Mouse (Mus musculus): Measurements from ENCODE around the gene Lpp. TPM values are rescaled to one million over a fixed set of nuclear protein-coding genes. Genes with fewer than 3 reads are reported as not detected.

Gene Lpp
- polyA plus RNA-seq, 1 experiment from 2014 or later, result 4.8 TPM

DNA sequence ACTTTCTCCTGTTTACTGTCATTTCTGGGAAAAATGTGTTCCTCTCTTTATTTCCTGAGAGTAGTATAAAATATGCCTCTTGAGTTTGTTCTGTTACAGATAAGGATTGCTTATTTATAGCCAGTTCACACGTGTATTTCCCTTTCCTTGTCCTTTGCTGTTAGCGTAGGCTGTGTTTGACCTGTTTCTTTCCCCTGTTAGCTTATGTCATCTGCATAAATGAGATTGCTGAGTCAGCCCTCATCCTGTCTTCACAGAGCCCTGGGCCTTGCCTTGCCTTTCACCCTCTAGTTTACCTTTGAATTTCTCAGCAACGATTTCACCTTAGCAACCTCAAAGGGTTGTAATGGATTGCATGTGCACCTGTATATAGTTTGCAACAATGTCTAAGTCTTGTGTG lies 32.5 kb downstream of the Lpp start:
- Histone ChIP-seq H3K36me3 (ENCODE audit: control insufficient read depth, insufficient read depth, low read length) (no peaks in the 10 kb centered on the region), H3K27ac (ENCODE audit: low read depth, low read length) (no peak overlapping the region), H3K4me3 (ENCODE audit: low read depth, low read length) (no peak overlapping the region), H3K27me3 (replicated peaks; ENCODE audit: control insufficient read depth, insufficient read depth, low read length) (no peaks in the 10 kb centered on the region), H3K9me3 (replicated peaks; ENCODE audit: control insufficient read depth, low read length) (no peaks in the 10 kb centered on the region), H3K4me2 (ENCODE audit: low read length) (no peak overlapping the region), H3K4me1 (ENCODE audit: control insufficient read depth, insufficient read depth, low read length) (peaks cover 9% of the 10 kb centered on the region; the same call in 1 of the 2 replicates), H3K9ac (ENCODE audit: low read length) (no peak overlapping the region)
- WGBS, result 86% methylated on average over 3 of the region's 3 CpGs
- DNase-seq (ENCODE audit: low spot score) (no peak), ATAC-seq (no peak)

DNA sequence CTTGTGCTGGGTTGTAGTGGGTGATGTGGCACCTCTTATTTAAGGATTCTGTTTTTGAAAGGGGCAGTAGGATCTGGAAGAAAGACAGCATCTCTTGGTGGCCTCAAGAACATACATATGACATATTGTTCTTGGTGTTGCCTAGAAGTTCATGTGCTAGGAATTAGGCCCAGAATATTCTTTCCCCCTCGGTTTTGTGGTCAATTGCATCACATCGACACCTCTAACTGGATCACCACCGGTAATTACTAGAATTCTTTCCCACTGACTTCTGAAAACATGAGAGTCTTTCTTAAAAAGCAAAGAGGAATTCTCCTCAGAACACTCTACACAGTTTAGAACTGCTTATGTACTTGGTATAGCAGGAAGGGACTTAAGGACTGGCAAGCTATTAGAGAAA lies 34.3 kb downstream of the Lpp start:
- Histone ChIP-seq H3K36me3 (ENCODE audit: control insufficient read depth, insufficient read depth, low read length) (no peaks in the 10 kb centered on the region), H3K27me3 (replicated peaks; ENCODE audit: control insufficient read depth, insufficient read depth, low read length) (no peaks in the 10 kb centered on the region), H3K27ac (ENCODE audit: low read depth, low read length) (no peak overlapping the region), H3K4me2 (ENCODE audit: low read length) (no peak overlapping the region), H3K4me3 (ENCODE audit: low read depth, low read length) (no peak overlapping the region), H3K9ac (ENCODE audit: low read length) (no peak overlapping the region), H3K9me3 (replicated peaks; ENCODE audit: control insufficient read depth, low read length) (no peaks in the 10 kb centered on the region), H3K4me1 (ENCODE audit: control insufficient read depth, insufficient read depth, low read length) (peaks cover 3% of the 10 kb centered on the region; the same call in 1 of the 2 replicates)
- no peak for DNase-seq (ENCODE audit: low spot score)
- 92% methylated on average over 3 of the region's 3 CpGs for WGBS
- no peak for ATAC-seq

DNA sequence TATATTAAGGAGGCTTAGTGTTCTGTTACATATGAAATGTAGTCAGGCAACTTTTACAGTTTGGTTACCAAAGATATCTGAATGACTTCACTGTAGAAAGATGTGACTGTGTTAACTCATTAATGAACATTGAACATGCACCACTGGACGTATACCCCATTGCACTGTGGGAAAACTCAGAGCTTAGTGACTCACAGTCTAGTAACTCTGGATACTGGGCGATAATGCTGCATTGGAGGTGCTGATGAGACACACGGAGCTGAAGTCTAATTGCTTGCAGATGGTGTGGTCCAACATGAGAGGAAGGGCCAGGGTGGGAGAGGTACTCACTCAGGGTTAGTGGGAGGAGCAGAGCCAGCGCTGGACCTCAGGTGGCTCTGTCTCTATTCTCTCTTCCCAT lies 34.7 kb downstream of the Lpp start:
- Histone ChIP-seq H3K9ac (ENCODE audit: low read length) (no peak overlapping the region), H3K9me3 (replicated peaks; ENCODE audit: control insufficient read depth, low read length) (no peaks in the 10 kb centered on the region), H3K4me1 (ENCODE audit: control insufficient read depth, insufficient read depth, low read length) (peaks cover 3% of the 10 kb centered on the region; the same call in 1 of the 2 replicates), H3K4me2 (ENCODE audit: low read length) (no peak overlapping the region), H3K27me3 (replicated peaks; ENCODE audit: control insufficient read depth, insufficient read depth, low read length) (no peaks in the 10 kb centered on the region), H3K4me3 (ENCODE audit: low read depth, low read length) (no peak overlapping the region), H3K36me3 (ENCODE audit: control insufficient read depth, insufficient read depth, low read length) (no peaks in the 10 kb centered on the region), H3K27ac (ENCODE audit: low read depth, low read length) (no peak overlapping the region)
- DNase-seq (ENCODE audit: low spot score), result no peak
- ATAC-seq, result no peak
- WGBS, result 73% methylated on average over 4 of the region's 4 CpGs

DNA sequence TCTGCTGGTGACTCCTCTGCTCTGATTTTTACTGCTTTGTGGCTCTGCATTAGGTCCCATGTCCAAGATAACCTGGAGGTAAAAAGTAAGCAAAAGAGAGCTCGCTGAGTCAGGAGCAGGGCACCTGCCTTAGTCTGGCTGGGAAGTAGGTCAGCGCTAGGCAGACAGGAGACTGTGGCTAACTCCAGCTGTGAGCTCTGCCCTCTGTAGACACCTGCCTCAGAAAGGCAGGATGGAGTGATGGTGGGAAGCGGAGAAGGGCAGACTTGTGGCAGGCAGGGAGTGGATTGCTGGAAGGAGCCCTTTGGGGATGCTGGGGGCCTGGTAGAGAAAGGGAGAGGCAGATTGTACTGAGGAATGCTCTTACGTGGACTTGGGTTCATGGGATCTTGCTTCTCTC lies 35.4 kb downstream of the Lpp start:
- Histone ChIP-seq H3K27me3 (replicated peaks; ENCODE audit: control insufficient read depth, insufficient read depth, low read length) (no peaks in the 10 kb centered on the region), H3K4me2 (ENCODE audit: low read length) (no peak overlapping the region), H3K9me3 (replicated peaks; ENCODE audit: control insufficient read depth, low read length) (no peaks in the 10 kb centered on the region), H3K9ac (ENCODE audit: low read length) (no peak overlapping the region), H3K27ac (ENCODE audit: low read depth, low read length) (no peak overlapping the region), H3K4me1 (ENCODE audit: control insufficient read depth, insufficient read depth, low read length) (no peaks in the 10 kb centered on the region), H3K36me3 (ENCODE audit: control insufficient read depth, insufficient read depth, low read length) (no peaks in the 10 kb centered on the region), H3K4me3 (ENCODE audit: low read depth, low read length) (no peak overlapping the region)
- no peak for ATAC-seq
- 88% methylated on average over 4 of the region's 4 CpGs for WGBS
- DNase-seq (ENCODE audit: low spot score), result no peak

DNA sequence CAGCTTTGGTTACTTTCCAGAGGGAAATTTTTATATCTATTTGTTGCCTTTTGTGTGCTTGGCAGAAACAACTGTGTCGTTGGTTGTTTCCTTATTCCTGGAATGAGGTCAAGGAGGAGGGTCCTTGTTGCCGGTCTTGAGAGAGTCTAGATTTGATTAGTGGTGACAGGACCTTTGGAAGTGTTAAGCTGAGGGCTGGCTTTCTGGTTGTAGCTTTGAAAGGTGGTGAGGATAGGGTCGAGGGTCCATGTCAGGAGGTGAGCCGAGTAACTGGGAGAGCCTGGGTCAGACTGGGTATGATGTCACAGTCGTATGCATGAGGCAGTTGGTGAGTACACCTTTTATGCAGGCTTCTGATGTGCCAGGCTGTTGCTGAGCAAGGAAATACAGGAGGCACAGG lies 36.4 kb downstream of the Lpp start:
- Histone ChIP-seq H3K4me3 (ENCODE audit: low read depth, low read length) (no peak overlapping the region), H3K9me3 (replicated peaks; ENCODE audit: control insufficient read depth, low read length) (no peaks in the 10 kb centered on the region), H3K27ac (ENCODE audit: low read depth, low read length) (no peak overlapping the region), H3K4me2 (ENCODE audit: low read length) (no peak overlapping the region), H3K36me3 (ENCODE audit: control insufficient read depth, insufficient read depth, low read length) (no peaks in the 10 kb centered on the region), H3K4me1 (ENCODE audit: control insufficient read depth, insufficient read depth, low read length) (peaks cover 7% of the 10 kb centered on the region), H3K27me3 (replicated peaks; ENCODE audit: control insufficient read depth, insufficient read depth, low read length) (no peaks in the 10 kb centered on the region), H3K9ac (ENCODE audit: low read length) (no peak overlapping the region)
- ATAC-seq, result no peak
- DNase-seq (ENCODE audit: low spot score), result no peak
- 72% methylated on average over 5 of the region's 5 CpGs for WGBS

DNA sequence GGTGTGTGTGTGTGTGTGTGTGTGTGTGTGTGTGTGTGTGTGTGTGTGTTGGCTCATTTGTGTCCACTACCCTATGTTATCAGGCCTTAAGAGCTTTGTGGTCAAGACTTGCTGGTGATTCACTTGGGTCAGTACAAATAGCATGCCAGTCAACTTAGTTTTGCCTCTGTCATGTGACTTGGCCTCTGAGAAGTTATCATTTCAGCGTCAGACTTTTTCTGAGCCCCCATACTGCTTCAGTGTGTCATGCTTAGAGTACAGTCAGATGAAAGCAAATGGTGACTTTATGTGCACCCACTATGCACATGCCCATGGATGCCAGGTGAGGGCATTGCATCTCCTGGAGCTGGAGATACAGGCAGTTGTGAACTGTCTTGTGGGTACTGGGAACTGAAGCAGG lies 38.5 kb downstream of the Lpp start:
- H3K27ac ChIP-seq (ENCODE audit: low read depth, low read length), result no peak overlapping the region
- ATAC-seq (no peak), DNase-seq (ENCODE audit: low spot score) (no peak)
- no peaks in the 10 kb centered on the region for H3K27me3 ChIP-seq (replicated peaks; ENCODE audit: control insufficient read depth, insufficient read depth, low read length)
- H3K4me1 ChIP-seq (ENCODE audit: control insufficient read depth, insufficient read depth, low read length), result peaks cover 15% of the 10 kb centered on the region
- WGBS, result 97% methylated on average over 1 of the region's 1 CpGs
- H3K9ac ChIP-seq (ENCODE audit: low read length), result no peak overlapping the region
- no peak overlapping the region for H3K4me3 ChIP-seq (ENCODE audit: low read depth, low read length)
- H3K9me3 ChIP-seq (replicated peaks; ENCODE audit: control insufficient read depth, low read length), result no peaks in the 10 kb centered on the region
- no peaks in the 10 kb centered on the region for H3K36me3 ChIP-seq (ENCODE audit: control insufficient read depth, insufficient read depth, low read length)
- H3K4me2 ChIP-seq (ENCODE audit: low read length), result no peak overlapping the region

DNA sequence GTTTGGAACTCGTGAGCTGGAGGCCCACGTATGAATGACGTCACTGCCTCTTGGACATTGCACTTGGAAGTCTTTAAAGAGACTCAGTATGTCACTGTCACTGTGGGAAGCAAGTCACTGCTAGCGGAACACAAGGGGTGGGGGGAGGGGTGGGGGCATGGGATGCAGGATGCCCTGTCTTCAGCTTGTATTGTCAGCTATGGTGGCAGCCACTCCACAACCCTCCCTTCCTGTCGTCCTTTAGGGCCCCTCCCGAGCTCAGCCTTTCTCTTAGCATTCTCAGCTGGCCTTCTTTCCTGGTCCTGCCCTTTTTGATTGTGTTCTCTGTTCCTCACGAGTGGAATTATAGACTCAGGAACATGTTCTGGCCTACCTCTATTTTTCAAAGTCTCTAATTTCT lies 40.3 kb downstream of the Lpp start:
- no peaks in the 10 kb centered on the region for H3K27me3 ChIP-seq (replicated peaks; ENCODE audit: control insufficient read depth, insufficient read depth, low read length)
- WGBS, result 48% methylated on average over 7 of the region's 7 CpGs
- H3K36me3 ChIP-seq (ENCODE audit: control insufficient read depth, insufficient read depth, low read length), result no peaks in the 10 kb centered on the region
- H3K4me1 ChIP-seq (ENCODE audit: control insufficient read depth, insufficient read depth, low read length), result peaks cover 17% of the 10 kb centered on the region
- no peak overlapping the region for H3K4me3 ChIP-seq (ENCODE audit: low read depth, low read length)
- no peak overlapping the region for H3K4me2 ChIP-seq (ENCODE audit: low read length)
- ATAC-seq (no peak), DNase-seq (ENCODE audit: low spot score) (no peak)
- H3K9me3 ChIP-seq (replicated peaks; ENCODE audit: control insufficient read depth, low read length), result no peaks in the 10 kb centered on the region
- H3K9ac ChIP-seq (ENCODE audit: low read length), result no peak overlapping the region
- H3K27ac ChIP-seq (ENCODE audit: low read depth, low read length), result no peak overlapping the region

DNA sequence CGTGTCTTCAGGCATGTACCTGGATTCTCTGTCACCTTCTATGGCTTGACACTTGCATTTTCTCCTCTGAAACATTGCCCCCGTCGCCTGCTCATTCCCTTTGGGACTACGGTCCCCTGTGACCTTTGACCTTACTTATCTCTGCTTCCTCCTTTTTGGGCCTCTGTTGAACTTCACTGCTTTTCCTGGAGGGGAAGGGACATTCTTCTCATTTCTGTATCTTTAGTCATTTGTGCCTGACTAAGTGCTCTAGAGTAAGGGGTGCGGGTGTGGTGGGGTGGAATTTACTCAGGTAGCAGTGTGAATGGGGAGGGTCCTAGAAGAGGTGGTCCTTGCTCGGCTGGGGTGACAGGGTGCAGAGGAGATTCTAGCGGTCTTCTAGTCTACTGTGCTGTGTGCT lies 40.7 kb downstream of the Lpp start:
- Histone ChIP-seq H3K4me2 (ENCODE audit: low read length) (no peak overlapping the region), H3K4me3 (ENCODE audit: low read depth, low read length) (no peak overlapping the region), H3K27ac (ENCODE audit: low read depth, low read length) (no peak overlapping the region), H3K4me1 (ENCODE audit: control insufficient read depth, insufficient read depth, low read length) (peaks cover 17% of the 10 kb centered on the region), H3K36me3 (ENCODE audit: control insufficient read depth, insufficient read depth, low read length) (no peaks in the 10 kb centered on the region), H3K9ac (ENCODE audit: low read length) (no peak overlapping the region), H3K9me3 (replicated peaks; ENCODE audit: control insufficient read depth, low read length) (no peaks in the 10 kb centered on the region), H3K27me3 (replicated peaks; ENCODE audit: control insufficient read depth, insufficient read depth, low read length) (no peaks in the 10 kb centered on the region)
- 86% methylated on average over 7 of the region's 7 CpGs for WGBS
- DNase-seq (ENCODE audit: low spot score) (no peak), ATAC-seq (no peak)

DNA sequence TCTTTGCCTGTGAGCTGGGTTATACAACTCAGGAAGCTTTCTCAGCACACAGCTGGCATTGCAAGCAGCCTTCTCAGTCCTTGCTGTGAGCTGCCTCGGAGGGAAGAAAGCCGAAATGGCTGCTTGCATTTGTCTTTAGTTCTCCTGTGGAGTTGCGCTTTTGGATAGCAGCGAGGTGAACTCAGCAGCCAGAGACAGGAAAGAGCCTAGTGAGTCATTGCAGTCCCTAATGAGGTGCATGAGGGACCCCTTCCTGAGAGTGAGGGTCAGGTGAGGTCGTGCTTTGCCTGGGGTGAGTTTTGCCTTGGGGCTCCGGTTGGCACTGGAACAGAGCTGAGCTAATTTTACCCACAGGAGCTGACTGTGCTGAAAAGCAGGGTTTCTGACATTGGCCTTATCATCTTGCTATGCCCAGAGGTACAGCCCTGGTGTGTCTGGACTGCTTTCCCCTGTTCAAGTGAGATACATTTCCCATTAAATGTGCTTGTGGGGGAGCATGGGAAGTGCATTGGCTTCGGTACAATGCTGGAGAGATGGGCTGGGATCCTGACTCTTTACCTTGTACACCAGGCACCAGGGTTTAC lies 41.3 kb downstream of the Lpp start:
- H3K4me3 ChIP-seq (ENCODE audit: low read depth, low read length), result no peak overlapping the region
- 57% methylated on average over 7 of the region's 7 CpGs for WGBS
- no peaks in the 10 kb centered on the region for H3K36me3 ChIP-seq (ENCODE audit: control insufficient read depth, insufficient read depth, low read length)
- H3K27ac ChIP-seq (ENCODE audit: low read depth, low read length), result no peak overlapping the region
- no peak overlapping the region for H3K9ac ChIP-seq (ENCODE audit: low read length)
- no peaks in the 10 kb centered on the region for H3K9me3 ChIP-seq (replicated peaks; ENCODE audit: control insufficient read depth, low read length)
- H3K27me3 ChIP-seq (replicated peaks; ENCODE audit: control insufficient read depth, insufficient read depth, low read length), result no peaks in the 10 kb centered on the region
- peaks cover 17% of the 10 kb centered on the region for H3K4me1 ChIP-seq (ENCODE audit: control insufficient read depth, insufficient read depth, low read length)
- peak; percentile 31 for DNase-seq (ENCODE audit: low spot score)
- peak; percentile 24; the same call in 1 of the 2 replicates for ATAC-seq
- H3K4me2 ChIP-seq (ENCODE audit: low read length), result no peak overlapping the region
